Mouse (Mus musculus) embryonic facial prominence, embryonic 14.5 days (tissue): Measurements from ENCODE around the gene Zfp292. TPM values are rescaled to one million over a fixed set of nuclear protein-coding genes. Genes with fewer than 3 reads are reported as not detected.

Experiments
- ATAC-seq: fragments of 200-750 bp; cut with Nextera tagmentation; 2 replicates; pipeline ENCODE4 v1.8.0; 2017; ENCODE audit warnings: low read depth, moderate number of reproducible peaks, moderate TSS enrichment
- DNase-seq: peaks from one replicate; pipeline ENCODE4 v3.0.0-alpha.2; 2015; ENCODE audit warnings: low spot score
- H3K27ac ChIP-seq: fragments of 300-500 bp; sonication (generic); replicated peaks from 2 replicates; pipeline ENCODE4 v1.5.1; 2014; ENCODE audit warnings: low read depth, mild to moderate bottlenecking, low read length, moderate library complexity
- H3K27me3 ChIP-seq: fragments of 300-500 bp; sonication (generic); replicated peaks from 2 replicates; pipeline ENCODE4 v1.6.1; 2014; ENCODE audit warnings: low read length; ENCODE audit not compliant: control insufficient read depth, insufficient read depth
- H3K36me3 ChIP-seq: fragments of 300-500 bp; sonication (generic); 2 replicates; pipeline ENCODE4 v1.6.1; 2014; ENCODE audit warnings: low read length, mixed read lengths; ENCODE audit not compliant: control insufficient read depth, insufficient read depth
- H3K4me1 ChIP-seq: fragments of 300-500 bp; sonication (generic); 2 replicates; pipeline ENCODE4 v1.6.1; 2014; ENCODE audit warnings: antibody characterized with exemption, low read length; ENCODE audit not compliant: control insufficient read depth, insufficient read depth
- H3K4me2 ChIP-seq: fragments of 300-500 bp; sonication (generic); 2 replicates; pipeline ENCODE4 v1.6.1; 2014; ENCODE audit warnings: low read depth, mild to moderate bottlenecking, low read length, moderate library complexity, mixed read lengths
- H3K4me3 ChIP-seq: fragments of 300-500 bp; sonication (generic); 2 replicates; pipeline ENCODE4 v1.5.1; 2014; ENCODE audit warnings: low read depth, mild to moderate bottlenecking, low read length
- H3K9ac ChIP-seq: fragments of 300-500 bp; sonication (generic); 2 replicates; pipeline ENCODE4 v1.6.1; 2014; ENCODE audit warnings: low read depth, mild to moderate bottlenecking, low read length, moderate library complexity, mixed read lengths
- H3K9me3 ChIP-seq: fragments of 300-500 bp; sonication (generic); 2 replicates; pipeline ENCODE4 v1.6.1; 2016; ENCODE audit warnings: low read length; ENCODE audit not compliant: control insufficient read depth
- WGBS: fragments of 180-500 bp; shearing (Covaris S2); extraction: QIAGEN DNeasy Blood & Tissue Kit; methylation state at CpG from one replicate; pipeline ENCODE4 v1.1.7; 2014; 5-methylcytosine and 5-hydroxymethylcytosine counted together
- polyA plus RNA-seq: library from polyadenylated mRNA; unstranded; fragments of >200 nt; fragmentation: Nextera tagmentation; extraction: Ambion mirVana; gene quantifications from 2 replicates; pipeline ENCODE4 v1.2.1, GENCODE M21; 2014

The Zfp292 gene
- polyA plus RNA-seq, 1 experiment from 2014 or later, result 21.7 TPM

GRCm38 (mm10) chr4:34843839-34844238, 38.9 kb downstream of the Zfp292 start:
- Histone ChIP-seq H3K9me3 (no peaks in the 10 kb centered on the region), H3K36me3 (peaks cover 5% of the 10 kb centered on the region), H3K4me3 (no peak overlapping the region), H3K27ac (no peak overlapping the region), H3K9ac (no peak overlapping the region), H3K4me1 (no peaks in the 10 kb centered on the region), H3K4me2 (no peak overlapping the region), H3K27me3 (no peaks in the 10 kb centered on the region)
- ATAC-seq (peak; percentile 57; the same call in 1 of the 2 replicates), DNase-seq (peak; percentile 23)
- 100% methylated on average over 1 of the region's 1 CpGs for WGBS

GRCm38 (mm10) chr4:34842826-34843225, 39.9 kb downstream of the Zfp292 start:
- no peak for ATAC-seq

GRCm38 (mm10) chr4:34831496-34831895, 51.3 kb downstream of the Zfp292 start:
- ATAC-seq, result no peak
- Histone ChIP-seq H3K4me1 (no peaks in the 10 kb centered on the region), H3K9ac (no peak overlapping the region), H3K9me3 (no peaks in the 10 kb centered on the region), H3K4me2 (no peak overlapping the region), H3K27me3 (no peaks in the 10 kb centered on the region), H3K4me3 (no peak overlapping the region), H3K36me3 (peaks cover 41% of the 10 kb centered on the region), H3K27ac (no peak overlapping the region)
- DNase-seq, result no peak
- 88% methylated on average over 4 of the region's 4 CpGs for WGBS

More at GRCm38 (mm10) chr4:34842826-34843225, 39.9 kb downstream of the Zfp292 start:
- H3K27ac ChIP-seq, result no peak overlapping the region
- no peak for DNase-seq
- WGBS, result 91% methylated on average over 3 of the region's 3 CpGs
- peaks cover 15% of the 10 kb centered on the region for H3K36me3 ChIP-seq
- no peaks in the 10 kb centered on the region for H3K4me1 ChIP-seq
- H3K9me3 ChIP-seq, result no peaks in the 10 kb centered on the region
- H3K27me3 ChIP-seq, result no peaks in the 10 kb centered on the region
- no peak overlapping the region for H3K4me2 ChIP-seq
- no peak overlapping the region for H3K4me3 ChIP-seq
- no peak overlapping the region for H3K9ac ChIP-seq

DNA sequence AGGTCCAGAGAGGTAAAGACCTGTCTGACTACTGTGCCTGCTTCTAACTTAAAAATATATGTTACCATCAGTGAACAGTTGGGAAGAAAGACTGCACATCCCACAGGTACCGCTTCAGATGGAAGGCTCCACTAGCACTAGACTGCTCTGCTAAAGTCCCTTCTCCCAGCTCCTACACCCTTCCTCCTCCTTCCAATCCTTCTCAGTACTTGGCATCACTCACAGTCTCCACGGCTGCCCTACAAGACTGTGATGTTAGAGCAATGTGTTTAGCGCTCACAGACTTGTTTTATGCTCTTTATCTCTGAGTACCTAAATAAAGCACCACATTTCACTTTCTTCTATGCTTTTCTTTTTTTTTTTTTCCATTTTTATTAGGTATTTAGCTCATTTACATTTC, 53.3 kb downstream of the Zfp292 start:
- Histone ChIP-seq H3K36me3 (peaks cover 25% of the 10 kb centered on the region), H3K9me3 (no peaks in the 10 kb centered on the region), H3K27ac (no peak overlapping the region), H3K4me1 (no peaks in the 10 kb centered on the region), H3K4me3 (no peak overlapping the region), H3K4me2 (no peak overlapping the region), H3K9ac (no peak overlapping the region), H3K27me3 (no peaks in the 10 kb centered on the region)
- DNase-seq (no peak), ATAC-seq (no peak)
- WGBS, result 96% methylated on average over 3 of the region's 3 CpGs

DNA sequence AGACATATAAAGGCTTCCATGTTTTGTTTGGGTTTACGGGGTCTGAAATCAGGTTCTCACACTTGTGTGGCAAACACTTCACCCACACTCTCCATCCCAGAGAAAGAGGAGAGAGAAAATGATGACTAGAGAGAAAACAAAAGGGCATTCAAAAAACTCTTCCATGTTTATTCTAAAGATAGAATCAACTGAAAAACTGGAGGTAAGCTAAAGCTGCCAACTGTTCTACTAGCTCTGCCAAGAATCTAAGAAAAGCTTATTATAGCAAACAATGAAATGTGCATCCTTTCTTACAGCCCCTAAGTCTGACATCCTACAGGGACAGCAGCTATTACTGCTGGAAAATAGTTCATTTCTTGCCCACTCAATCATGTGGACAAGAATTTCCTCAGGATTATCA, 58.9 kb downstream of the Zfp292 start:
- no peak for ATAC-seq

DNA sequence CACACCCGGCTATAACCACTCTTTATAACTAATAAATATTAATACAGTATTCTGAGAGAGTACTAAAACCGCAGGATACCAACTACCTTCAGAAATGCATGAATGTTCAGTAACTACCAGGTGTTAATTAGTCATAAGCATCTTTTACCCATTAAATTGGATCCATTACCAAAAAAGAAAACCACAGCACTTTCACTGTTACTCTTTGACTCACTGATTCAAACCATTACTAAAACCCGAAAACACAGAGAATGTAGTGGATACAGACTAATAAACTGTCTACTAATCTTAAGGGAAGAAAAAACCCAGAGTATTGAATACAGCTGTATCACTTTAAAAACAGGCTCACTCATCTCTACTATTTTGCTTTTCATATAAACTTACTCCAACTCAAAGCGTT, 62.9 kb downstream of the Zfp292 start:
- 90% methylated on average over 4 of the region's 4 CpGs for WGBS
- Histone ChIP-seq H3K4me2 (no peak overlapping the region), H3K9ac (no peak overlapping the region), H3K9me3 (no peaks in the 10 kb centered on the region), H3K36me3 (peaks cover 48% of the 10 kb centered on the region), H3K4me3 (no peak overlapping the region), H3K27ac (no peak overlapping the region), H3K27me3 (no peaks in the 10 kb centered on the region), H3K4me1 (no peaks in the 10 kb centered on the region)
- no peak for DNase-seq
- ATAC-seq, result no peak

More for the DNA sequence above, 58.9 kb downstream of the Zfp292 start:
- H3K4me3 ChIP-seq, result no peak overlapping the region
- WGBS, result 97% methylated on average over 1 of the region's 1 CpGs
- DNase-seq, result peak; percentile 15
- H3K27ac ChIP-seq, result no peak overlapping the region
- no peaks in the 10 kb centered on the region for H3K9me3 ChIP-seq
- H3K36me3 ChIP-seq, result peaks cover 15% of the 10 kb centered on the region
- H3K9ac ChIP-seq, result no peak overlapping the region
- H3K4me2 ChIP-seq, result no peak overlapping the region
- no peaks in the 10 kb centered on the region for H3K4me1 ChIP-seq
- no peaks in the 10 kb centered on the region for H3K27me3 ChIP-seq

DNA sequence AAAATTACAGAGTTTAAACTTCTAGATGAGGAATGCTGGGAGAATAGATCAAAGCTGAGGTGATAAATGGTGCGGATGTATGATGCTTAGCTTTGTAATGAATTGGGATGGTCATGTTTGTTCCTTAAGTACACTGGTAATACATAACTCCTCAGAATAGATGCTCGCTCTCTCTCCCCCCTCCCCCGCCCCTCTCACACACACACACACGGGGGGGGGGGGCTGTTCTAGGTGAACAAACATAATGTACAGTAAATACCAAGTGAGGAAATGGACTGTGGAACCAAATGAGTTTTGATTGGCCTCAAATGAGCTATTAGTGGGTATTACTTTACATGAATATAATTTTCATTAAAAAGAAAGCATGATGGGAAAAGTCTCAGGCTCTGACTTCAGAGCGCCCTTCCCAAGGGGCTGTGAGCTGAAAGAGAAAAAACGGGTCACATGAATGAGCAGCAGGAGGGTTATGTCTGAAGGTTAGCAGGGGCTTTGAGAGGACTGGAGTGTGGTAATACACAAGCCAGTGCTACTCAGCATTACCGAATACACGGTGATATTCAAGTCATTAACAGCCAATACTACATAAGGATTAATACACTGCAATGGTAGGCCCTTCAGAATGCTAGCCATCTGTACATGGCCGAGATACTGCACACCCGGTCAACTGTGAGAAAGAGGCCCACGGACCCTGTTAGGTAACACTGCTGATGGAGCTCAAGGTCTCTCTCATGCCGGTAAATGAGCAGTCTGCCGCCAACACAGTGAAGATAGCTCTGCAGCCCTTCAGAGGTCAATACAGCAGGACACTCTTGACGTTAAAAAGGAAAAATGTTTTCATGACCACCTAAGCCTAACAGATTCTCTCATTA, 81.4 kb downstream of the Zfp292 start:
- H3K9ac ChIP-seq, result no peak overlapping the region
- no peak for ATAC-seq
- no peaks in the 10 kb centered on the region for H3K27me3 ChIP-seq
- H3K9me3 ChIP-seq, result no peaks in the 10 kb centered on the region
- H3K4me2 ChIP-seq, result no peak overlapping the region
- DNase-seq, result no peak
- H3K27ac ChIP-seq, result no peak overlapping the region
- peaks cover 33% of the 10 kb centered on the region for H3K36me3 ChIP-seq
- no peak overlapping the region for H3K4me3 ChIP-seq
- WGBS, result 84% methylated on average over 14 of the region's 14 CpGs
- no peaks in the 10 kb centered on the region for H3K4me1 ChIP-seq

DNA sequence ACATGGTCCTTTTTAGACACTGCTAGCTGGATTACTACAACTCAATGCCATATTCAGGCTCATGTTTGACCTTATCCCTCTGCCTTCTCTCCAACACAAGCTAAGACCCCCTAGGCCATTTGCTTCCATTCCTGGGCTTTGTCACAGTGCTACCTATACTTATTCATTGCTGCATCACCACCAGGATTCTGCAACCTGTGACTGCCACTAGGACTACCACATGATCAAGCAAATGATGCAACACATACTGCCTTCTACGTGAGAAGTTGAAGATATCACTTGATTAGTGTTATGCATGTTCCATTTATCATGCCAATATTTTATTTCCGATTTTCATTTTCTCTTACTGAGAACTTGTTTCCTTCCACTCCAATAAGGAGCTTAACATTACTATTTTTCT, 84.8 kb downstream of the Zfp292 start:
- ATAC-seq, result no peak
- H3K27me3 ChIP-seq, result no peaks in the 10 kb centered on the region
- peaks cover 12% of the 10 kb centered on the region; the same call in 1 of the 2 replicates for H3K36me3 ChIP-seq
- H3K4me2 ChIP-seq, result no peak overlapping the region
- DNase-seq, result no peak
- H3K27ac ChIP-seq, result no peak overlapping the region
- no peaks in the 10 kb centered on the region for H3K9me3 ChIP-seq
- H3K9ac ChIP-seq, result no peak overlapping the region
- H3K4me1 ChIP-seq, result no peaks in the 10 kb centered on the region
- H3K4me3 ChIP-seq, result no peak overlapping the region
- WGBS, result 88% methylated on average over 2 of the region's 2 CpGs
